ENCODE assay signal across 9 mouse cellular contexts in the genomic region with DNA sequence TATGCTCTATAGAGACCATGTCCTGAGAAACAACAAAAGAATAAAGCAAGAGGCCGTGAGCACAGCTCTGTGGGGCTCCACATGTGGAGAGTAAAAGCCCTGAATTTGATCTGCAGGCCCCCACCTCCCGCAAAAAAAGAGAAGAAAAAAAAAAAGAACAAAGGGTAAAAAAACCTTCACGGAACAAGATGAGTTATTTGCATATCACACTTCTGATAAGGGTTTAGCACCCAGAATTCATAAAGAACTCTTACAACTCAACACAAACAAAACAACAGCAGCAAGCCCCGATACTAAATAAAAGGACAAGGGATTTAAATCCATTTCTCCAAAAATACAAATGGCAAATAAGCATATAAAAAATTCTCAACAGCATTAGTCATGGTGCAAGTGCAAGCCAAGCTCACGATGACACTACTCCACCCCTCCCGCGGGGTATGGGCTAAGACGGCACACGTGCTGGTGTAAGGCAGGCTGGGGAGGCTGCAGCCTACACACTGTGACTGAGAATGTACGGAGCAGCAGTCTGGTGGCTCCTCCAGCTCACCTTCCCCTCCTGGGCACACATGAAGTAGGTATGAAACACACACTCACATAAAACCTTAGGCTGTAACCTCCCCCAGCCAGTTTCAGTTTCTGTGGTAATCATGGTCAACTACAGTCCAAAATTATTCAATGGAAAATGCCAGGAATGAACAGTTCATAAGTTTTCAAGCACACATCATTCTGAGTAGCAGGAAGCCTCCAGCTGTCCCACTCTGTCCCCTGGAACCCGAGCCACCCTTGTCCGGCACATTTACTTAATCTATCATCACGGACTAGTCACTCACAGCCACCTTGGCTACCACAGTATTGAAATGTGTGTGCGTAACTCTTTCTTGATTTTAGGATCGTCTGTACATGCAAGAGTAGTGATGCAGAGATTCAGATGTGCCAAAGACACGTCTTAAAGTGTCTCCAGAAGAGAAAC. TPM values are rescaled to one million over a fixed set of nuclear protein-coding genes. Genes with fewer than 3 reads are reported as not detected.
DNase-seq lines count a peak whose midpoint lies in the region; ATAC-seq and TF ChIP-seq lines count a peak whose summit lies in the region.
"Had no signal": no experiment of that assay in that cellular context is flagged by ENCODE, and none has a peak within 500 bp of the region (broad histone marks: within the 10 kb centered on the region; RNA-seq: fewer than 3 reads in every experiment).

No protein-coding gene starts in this region.

- no peak overlapping the region for H3K9ac ChIP-seq in liver, adult 2 months (ENCODE audit: low read depth, low read length)
- H3K9ac ChIP-seq in embryonic facial prominence, embryonic 15.5 days, result no peak overlapping the region
- H3K9ac ChIP-seq in liver, embryonic 16.5 days (ENCODE audit: low read depth, low read length), result no peak overlapping the region
- H3K9ac ChIP-seq: liver, embryonic 14.5 days had no signal

- ATAC-seq in embryonic facial prominence, embryonic 15.5 days (ENCODE audit: insufficient number of reproducible peaks, low FRiP score, low TSS enrichment, low read depth), result peak; percentile 77
- ATAC-seq in liver, embryonic 16.5 days (ENCODE audit: low read depth), result peak; percentile 22; the same call in 1 of the 2 replicates

- no peak overlapping the region for H3K4me2 ChIP-seq in embryonic facial prominence, embryonic 15.5 days (replicated peaks)
- H3K4me2 ChIP-seq in liver, embryonic 16.5 days (ENCODE audit: low read depth, low read length), result no peak overlapping the region

- no peak overlapping the region; the same call in 1 of the 2 replicates for H3K4me3 ChIP-seq in liver, adult 2 months (ENCODE audit: insufficient read depth, low read depth, low read length)
- H3K4me3 ChIP-seq in embryonic facial prominence, embryonic 15.5 days (replicated peaks), result no peak overlapping the region
- no peak overlapping the region for H3K4me3 ChIP-seq in liver, embryonic 16.5 days (ENCODE audit: low read depth, low read length)

- no peak for TF ChIP-seq CTCF in liver, adult 2 months (IDR thresholded peaks at IDR 0.05; ENCODE audit: low read depth, low read length)

- peaks cover 23% of the 10 kb centered on the region for H3K4me1 ChIP-seq in liver, adult 2 months (ENCODE audit: control insufficient read depth, insufficient read depth, low read length)
- peaks cover 23% of the 10 kb centered on the region for H3K4me1 ChIP-seq in embryonic facial prominence, embryonic 15.5 days
- peaks cover 20% of the 10 kb centered on the region for H3K4me1 ChIP-seq in liver, embryonic 16.5 days (ENCODE audit: control insufficient read depth, low read depth, low read length)

- H3K36me3 ChIP-seq in liver, adult 2 months (ENCODE audit: control insufficient read depth, insufficient read depth, low read length), result peaks cover 28% of the 10 kb centered on the region
- H3K36me3 ChIP-seq in embryonic facial prominence, embryonic 15.5 days, result peaks cover 81% of the 10 kb centered on the region
- H3K36me3 ChIP-seq in liver, embryonic 16.5 days (ENCODE audit: control insufficient read depth, insufficient read depth), result peaks cover 12% of the 10 kb centered on the region

- TF ChIP-seq POLR2A in liver, adult 2 months (IDR thresholded peaks at IDR 0.05; ENCODE audit: extremely low read depth, insufficient read depth, low read length), result no peak

- DNase-seq in cerebellum, adult 9-11 months, result peak; percentile 36
- no peak for DNase-seq in cerebellum, adult 9-10 months
- DNase-seq in liver, adult 2 months (ENCODE audit: extremely low read depth, low read depth, low spot score), result no peak
- no peak for DNase-seq in liver
- peak; percentile 64 for DNase-seq in telencephalon, adult 2 months (ENCODE audit: low read depth, low spot score)
- no peak for DNase-seq in thymus, postnatal 36 days

- 68% methylated on average over 16 of the region's 16 CpGs for WGBS in liver, adult 2 months
- WGBS in embryonic facial prominence, embryonic 15.5 days, result 52% methylated on average over 16 of the region's 16 CpGs
- WGBS in liver, embryonic 16.5 days (ENCODE audit: insufficient replicate concordance), result 59% methylated on average over 16 of the region's 16 CpGs

- H3K9me3 ChIP-seq in embryonic facial prominence, embryonic 15.5 days (replicated peaks), result no peaks in the 10 kb centered on the region
- H3K9me3 ChIP-seq in liver, embryonic 16.5 days (replicated peaks; ENCODE audit: control insufficient read depth, low read length), result no peaks in the 10 kb centered on the region

- 0 out of 2 replicates have a peak overlapping the region, but pooled peaks have one; percentile 10 for H3K27ac ChIP-seq in liver, adult 2 months (replicated peaks; ENCODE audit: insufficient read depth, low read depth, low read length)
- peak overlapping the region; percentile 56 for H3K27ac ChIP-seq in embryonic facial prominence, embryonic 15.5 days (replicated peaks)
- 0 out of 2 replicates have a peak overlapping the region, but pooled peaks have one; percentile 0 for H3K27ac ChIP-seq in liver, embryonic 16.5 days (ENCODE audit: low read length)
- H3K27ac ChIP-seq: liver, embryonic 14.5 days had no signal

- H3K79me2 ChIP-seq in liver, adult 2 months (ENCODE audit: control insufficient read depth, insufficient read depth, low read length), result no peaks in the 10 kb centered on the region; the same call in 1 of the 2 replicates

- no peaks in the 10 kb centered on the region for H3K27me3 ChIP-seq in liver, adult 2 months (ENCODE audit: control insufficient read depth, insufficient read depth, low read length)
- no peaks in the 10 kb centered on the region for H3K27me3 ChIP-seq in embryonic facial prominence, embryonic 15.5 days
- no peaks in the 10 kb centered on the region for H3K27me3 ChIP-seq in liver, embryonic 16.5 days (ENCODE audit: control insufficient read depth, insufficient read depth, low read depth, low read length)

RNA-seq across cellular contexts. Expression of a gene that starts 10.3 kb away (rescaled TPM):
- 0.27 and 0.83 TPM in 2 replicates for total RNA-seq in liver, adult 2 months (2014; rRNA removed)
- polyA plus RNA-seq in liver, adult 2 months (2012; rRNA removed), result 0.32 TPM in 1 of 2 replicates, not detected in the other
- 267 and 372 TPM in 2 replicates for polyA plus RNA-seq in embryonic facial prominence, embryonic 15.5 days (2015; fragmentation: Nextera tagmentation; extraction: Ambion mirVana)
- 80.6 and 93.1 TPM in 2 replicates for polyA plus RNA-seq in liver, embryonic 16.5 days (2015; fragmentation: Nextera tagmentation; extraction: Ambion mirVana)

RNA-seq across cellular contexts. Expression of a gene that starts 18.9 kb away (rescaled TPM):
- total RNA-seq in liver, adult 2 months (2014; rRNA removed), result 66.7 and 83.0 TPM in 2 replicates
- polyA plus RNA-seq in liver, adult 2 months (2012; rRNA removed), result 107 and 152 TPM in 2 replicates
- polyA plus RNA-seq in embryonic facial prominence, embryonic 15.5 days (2015; fragmentation: Nextera tagmentation; extraction: Ambion mirVana), result 394 and 407 TPM in 2 replicates
- 94.9 and 112 TPM in 2 replicates for polyA plus RNA-seq in liver, embryonic 16.5 days (2015; fragmentation: Nextera tagmentation; extraction: Ambion mirVana)

RNA-seq across cellular contexts. Expression of a gene that starts 19.8 kb away (rescaled TPM):
- under 0.01 and 0.27 TPM in 2 replicates for total RNA-seq in liver, adult 2 months (2014; rRNA removed)
- polyA plus RNA-seq in liver, adult 2 months (2012; rRNA removed), result 0.05 and 0.19 TPM in 2 replicates
- 1.3 and 1.8 TPM in 2 replicates for polyA plus RNA-seq in embryonic facial prominence, embryonic 15.5 days (2015; fragmentation: Nextera tagmentation; extraction: Ambion mirVana)
- 0.04 TPM in 2 replicates for polyA plus RNA-seq in liver, embryonic 16.5 days (2015; fragmentation: Nextera tagmentation; extraction: Ambion mirVana)

RNA-seq across cellular contexts. Expression of a gene that starts 29.4 kb away (rescaled TPM):
- total RNA-seq in liver, adult 2 months (2014; rRNA removed), result 27.0 and 39.5 TPM in 2 replicates
- 32.7 and 52.3 TPM in 2 replicates for polyA plus RNA-seq in liver, adult 2 months (2012; rRNA removed)
- polyA plus RNA-seq in embryonic facial prominence, embryonic 15.5 days (2015; fragmentation: Nextera tagmentation; extraction: Ambion mirVana), result 50.6 and 66.2 TPM in 2 replicates
- 25.8 and 32.2 TPM in 2 replicates for polyA plus RNA-seq in liver, embryonic 16.5 days (2015; fragmentation: Nextera tagmentation; extraction: Ambion mirVana)

RNA-seq across cellular contexts. Expression of a gene that starts 53.3 kb away (rescaled TPM):
- 6.9 and 9.0 TPM in 2 replicates for total RNA-seq in liver, adult 2 months (2014; rRNA removed)
- polyA plus RNA-seq in liver, adult 2 months (2012; rRNA removed), result 4.4 and 4.5 TPM in 2 replicates
- polyA plus RNA-seq in embryonic facial prominence, embryonic 15.5 days (2015; fragmentation: Nextera tagmentation; extraction: Ambion mirVana), result 10.1 and 12.1 TPM in 2 replicates
- 6.1 and 6.3 TPM in 2 replicates for polyA plus RNA-seq in liver, embryonic 16.5 days (2015; fragmentation: Nextera tagmentation; extraction: Ambion mirVana)

Comparison
In these comparisons a context has a peak if more than half of its experiments do, and no peak if none do; other contexts are left out.
1. DNase-seq: peak in cerebellum, adult 9-11 months (single experiment) and telencephalon, adult 2 months (single experiment); none in cerebellum, adult 9-10 months (single experiment), liver, adult 2 months (single experiment), liver (single experiment) and thymus, postnatal 36 days (0 of 2).
2. RNA of a gene that starts 10.3 kb away (polyA plus RNA-seq): 267 to 372 TPM in embryonic facial prominence, embryonic 15.5 days and 80.6 to 93.1 TPM in liver, embryonic 16.5 days; 0.32 TPM in liver, adult 2 months; every median in the first group is over 10 times any median in the second.
3. H3K27ac ChIP-seq: peak in every context shown above with its lines; median percentile 56 in embryonic facial prominence, embryonic 15.5 days; 10 in liver, adult 2 months; 0 in liver, embryonic 16.5 days.